Mouse (Mus musculus): Measurements from ENCODE around the gene Acin1. TPM values are rescaled to one million over a fixed set of nuclear protein-coding genes. Genes with fewer than 3 reads are reported as not detected.
A peak's percentile ranks its signal among the peaks of the same experiment; 100 is the strongest.

Gene Acin1
- polyA plus RNA-seq, 1 experiment from 2014 or later = 128 TPM

DNA sequence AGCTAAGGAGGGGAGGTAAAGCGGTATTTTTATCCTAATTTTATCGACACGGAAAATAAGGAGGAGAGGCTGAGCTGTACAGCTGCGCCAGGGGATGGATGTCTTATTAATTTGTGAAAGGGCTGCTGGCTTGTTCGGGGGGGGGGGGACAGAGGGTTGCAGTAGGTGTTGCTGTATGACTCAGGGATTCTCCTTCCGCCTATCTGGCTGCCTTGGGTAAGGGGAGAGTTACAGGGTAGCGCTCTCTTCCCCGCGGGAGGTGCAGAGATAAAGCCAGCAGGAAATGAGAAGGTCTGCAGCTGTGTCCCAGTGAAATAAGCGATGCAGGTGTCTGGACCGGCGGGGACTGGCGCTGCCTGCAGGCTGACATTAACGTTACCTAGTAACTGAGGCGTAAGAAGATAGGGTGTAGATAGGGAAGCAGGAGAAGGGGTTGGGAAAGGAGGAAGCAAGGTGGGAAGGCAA lies 27.9 kb upstream of the Acin1 start:
- 3% methylated on average over 15 of the region's 15 CpGs for WGBS
- Histone ChIP-seq H3K4me1 (peaks cover 11% of the 10 kb centered on the region), H3K27ac (replicated peaks) (no peak overlapping the region), H3K36me3 (no peaks in the 10 kb centered on the region), H3K9me3 (replicated peaks) (no peaks in the 10 kb centered on the region), H3K27me3 (ENCODE audit: low read depth, poor library complexity, severe bottlenecking) (peaks cover 16% of the 10 kb centered on the region), H3K4me3 (peak overlapping the region; percentile 46)
- DNase-seq (ENCODE audit: low spot score) = peak; percentile 19

DNA sequence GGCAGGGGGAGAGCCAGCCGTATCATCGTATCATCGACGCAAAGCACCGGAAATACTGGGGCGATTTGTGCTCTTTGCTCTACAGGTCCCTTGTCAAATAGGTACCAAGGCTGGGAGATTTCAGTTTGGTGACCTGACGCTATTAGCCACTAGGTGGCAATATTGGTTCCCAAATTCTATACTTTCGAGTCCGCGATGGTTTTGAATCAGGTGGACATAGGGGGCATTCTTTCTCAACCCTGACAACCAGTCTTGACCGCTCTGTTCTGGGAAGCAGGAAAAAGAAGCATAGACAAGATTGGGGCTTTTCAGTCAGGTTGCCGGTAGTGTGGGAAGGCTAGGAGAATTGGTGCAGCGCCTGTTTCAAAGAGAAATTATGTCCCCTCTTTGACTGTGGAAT lies 27.4 kb upstream of the Acin1 start:
- peak; percentile 75 for DNase-seq (ENCODE audit: low spot score)
- WGBS = 3% methylated on average over 13 of the region's 13 CpGs

DNA sequence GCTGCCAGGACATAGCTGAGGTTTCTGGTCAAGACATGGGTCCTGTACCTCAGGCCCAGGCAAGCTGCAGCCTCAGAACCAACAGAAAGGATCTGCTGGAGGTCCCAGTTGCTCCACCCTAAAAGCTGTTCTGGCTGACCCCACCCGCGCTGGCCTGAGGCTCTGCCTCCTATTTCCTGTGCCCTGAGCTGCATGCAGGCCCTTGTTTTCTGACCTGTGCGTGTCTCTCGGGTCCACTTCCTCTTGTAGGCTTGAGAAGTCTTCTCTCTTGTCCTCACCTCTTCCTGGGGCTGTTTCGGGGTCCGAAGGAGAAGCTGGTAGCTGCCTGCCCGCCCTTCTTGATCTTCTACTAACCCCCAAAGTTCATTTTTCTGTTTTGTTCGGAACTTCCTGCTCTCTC lies 26.1 kb upstream of the Acin1 start:
- no peak for DNase-seq (ENCODE audit: low spot score)
- no peaks in the 10 kb centered on the region for H3K9me3 ChIP-seq (replicated peaks)
- no peak overlapping the region for H3K4me3 ChIP-seq
- peaks cover 16% of the 10 kb centered on the region for H3K27me3 ChIP-seq (ENCODE audit: low read depth, poor library complexity, severe bottlenecking)
- H3K4me1 ChIP-seq = peaks cover 11% of the 10 kb centered on the region
- no peak overlapping the region for H3K27ac ChIP-seq (replicated peaks)
- 73% methylated on average over 8 of the region's 8 CpGs for WGBS
- no peaks in the 10 kb centered on the region for H3K36me3 ChIP-seq

More for the DNA sequence above, 27.4 kb upstream of the Acin1 start:
- Histone ChIP-seq H3K4me1 (peaks cover 11% of the 10 kb centered on the region), H3K27ac (replicated peaks) (no peak overlapping the region), H3K27me3 (ENCODE audit: low read depth, poor library complexity, severe bottlenecking) (peaks cover 16% of the 10 kb centered on the region), H3K36me3 (no peaks in the 10 kb centered on the region), H3K9me3 (replicated peaks) (no peaks in the 10 kb centered on the region), H3K4me3 (peak overlapping the region; percentile 46)

DNA sequence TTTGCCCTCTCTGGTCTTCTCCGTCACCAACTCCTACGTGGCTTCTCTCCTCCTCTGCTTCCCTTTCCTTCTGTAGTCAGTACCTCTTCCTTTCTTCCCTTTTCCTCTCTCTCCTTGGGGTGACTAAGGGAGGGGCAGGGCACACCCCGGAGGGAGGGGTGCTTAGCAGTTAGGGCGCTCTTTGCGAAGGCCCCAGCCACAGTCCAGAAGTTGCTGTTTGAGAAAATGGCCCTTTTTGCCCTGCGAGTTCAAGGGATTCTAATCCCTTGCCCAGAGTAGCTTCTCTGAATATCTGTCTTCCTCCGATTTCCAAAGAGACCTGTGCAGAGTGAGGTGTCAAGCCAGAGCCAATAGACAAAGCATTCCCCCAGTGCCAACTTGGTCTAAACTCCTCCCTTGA lies 25.3 kb upstream of the Acin1 start, which contains the start of gene Cebpe:
TSS of gene Cebpe (minus strand) at position 101 of the 400 bp plus-strand sequence.
- H3K4me3 ChIP-seq = no peak within 1 kb of the TSS
- H3K9me3 ChIP-seq (replicated peaks) = no peaks in the 10 kb centered on the region
- no peaks in the 10 kb centered on the region for H3K36me3 ChIP-seq
- peaks cover 16% of the 10 kb centered on the region for H3K27me3 ChIP-seq (ENCODE audit: low read depth, poor library complexity, severe bottlenecking)
- 91% methylated on average over 7 of the region's 7 CpGs for WGBS
- no peak for DNase-seq (ENCODE audit: low spot score)
- H3K27ac ChIP-seq (replicated peaks) = no peak within 1 kb of the TSS
- H3K4me1 ChIP-seq = peaks cover 17% of the 10 kb centered on the region

DNA sequence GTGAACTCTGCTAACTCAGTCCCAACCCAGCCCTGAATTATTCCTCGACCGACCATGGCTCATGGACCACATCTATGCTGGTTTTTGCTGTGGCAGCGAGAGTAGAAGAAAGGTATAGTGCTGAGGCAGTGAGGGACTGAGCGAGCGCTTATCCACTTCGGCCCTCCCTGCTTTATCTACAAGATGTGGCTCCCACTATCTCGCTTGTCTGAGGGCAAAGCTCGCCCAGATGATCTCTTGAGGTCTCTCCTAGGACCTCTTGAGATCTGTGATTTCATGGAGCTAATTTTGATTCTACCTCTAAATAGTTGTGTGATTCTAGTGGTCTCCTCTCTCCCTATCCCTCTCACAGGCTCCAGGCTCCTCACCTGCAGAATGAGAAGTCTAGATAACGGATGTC lies 22.3 kb upstream of the Acin1 start:
- WGBS = 89% methylated on average over 9 of the region's 9 CpGs
- Histone ChIP-seq H3K4me3 (no peak overlapping the region), H3K4me1 (peaks cover 18% of the 10 kb centered on the region), H3K9me3 (replicated peaks) (no peaks in the 10 kb centered on the region), H3K27me3 (ENCODE audit: low read depth, poor library complexity, severe bottlenecking) (no peaks in the 10 kb centered on the region), H3K36me3 (no peaks in the 10 kb centered on the region), H3K27ac (replicated peaks) (no peak overlapping the region)
- DNase-seq (ENCODE audit: low spot score) = no peak

- Histone ChIP-seq H3K4me3 (no peak overlapping the region), H3K9me3 (replicated peaks) (no peaks in the 10 kb centered on the region), H3K4me1 (peaks cover 16% of the 10 kb centered on the region), H3K27me3 (ENCODE audit: low read depth, poor library complexity, severe bottlenecking) (peaks cover 10% of the 10 kb centered on the region), H3K36me3 (no peaks in the 10 kb centered on the region), H3K27ac (replicated peaks) (peak overlapping the region; percentile 20; the same call in 1 of the 2 replicates)
- 53% methylated on average over 17 of the region's 17 CpGs for WGBS
- DNase-seq (ENCODE audit: low spot score) = no peak
These were observed 20.0 kb upstream of the Acin1 start for GRCm38 (mm10) chr14:54706589-54707320.

GRCm38 (mm10) chr14:54705844-54706243 lies 19.1 kb upstream of the Acin1 start:
- 54% methylated on average over 5 of the region's 5 CpGs for WGBS
- peaks cover 16% of the 10 kb centered on the region for H3K4me1 ChIP-seq
- H3K9me3 ChIP-seq (replicated peaks) = no peaks in the 10 kb centered on the region
- no peak overlapping the region; the same call in 1 of the 2 replicates for H3K27ac ChIP-seq (replicated peaks)
- DNase-seq (ENCODE audit: low spot score) = no peak
- H3K4me3 ChIP-seq = no peak overlapping the region
- peaks cover 10% of the 10 kb centered on the region for H3K27me3 ChIP-seq (ENCODE audit: low read depth, poor library complexity, severe bottlenecking)
- no peaks in the 10 kb centered on the region for H3K36me3 ChIP-seq

DNA sequence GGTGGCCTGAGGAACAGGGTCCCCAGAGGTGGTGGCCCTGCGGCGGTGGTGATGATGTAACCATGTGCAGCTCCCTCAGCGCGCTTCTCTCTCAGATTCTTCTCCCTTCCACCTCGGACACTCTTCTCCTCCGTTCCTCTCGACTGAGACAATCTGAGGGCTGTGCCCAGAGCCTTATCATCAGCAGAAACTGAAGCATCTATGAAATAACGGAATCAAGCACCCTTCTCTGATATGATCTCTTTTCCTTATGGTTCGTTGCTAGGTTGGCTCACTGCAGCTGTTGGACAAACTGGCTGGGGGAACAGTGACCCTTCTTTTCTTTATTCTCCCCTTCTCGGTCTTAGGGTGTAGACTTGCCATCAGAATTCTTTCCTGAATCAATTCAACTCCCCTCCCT lies 16.5 kb upstream of the Acin1 start:
- Histone ChIP-seq H3K9me3 (replicated peaks) (no peaks in the 10 kb centered on the region), H3K4me3 (no peak overlapping the region), H3K36me3 (no peaks in the 10 kb centered on the region), H3K27me3 (ENCODE audit: low read depth, poor library complexity, severe bottlenecking) (peaks cover 10% of the 10 kb centered on the region), H3K27ac (replicated peaks) (no peak overlapping the region), H3K4me1 (peaks cover 16% of the 10 kb centered on the region)
- WGBS = 74% methylated on average over 10 of the region's 10 CpGs
- DNase-seq (ENCODE audit: low spot score) = no peak

DNA sequence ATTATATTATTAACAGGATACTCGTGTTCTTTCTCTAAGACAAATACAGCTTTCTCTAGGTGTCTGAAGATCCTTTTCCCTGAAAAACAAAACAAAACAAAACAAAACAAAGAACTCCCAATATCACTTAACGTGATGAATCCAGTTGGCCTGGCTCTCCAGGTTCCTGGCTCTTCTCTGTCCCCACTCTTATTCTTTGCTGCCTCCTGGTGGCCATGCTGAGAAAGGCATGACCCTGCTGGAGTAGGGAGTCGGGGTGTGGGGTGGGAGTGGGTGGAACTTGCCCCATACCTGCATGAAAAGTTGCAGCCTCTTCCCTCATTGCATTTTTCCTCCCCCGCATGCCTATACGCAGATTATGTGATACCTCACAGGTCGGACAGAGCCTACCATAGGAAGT lies 14.6 kb upstream of the Acin1 start:
- peak; percentile 76 for DNase-seq (ENCODE audit: low spot score)
- no peak overlapping the region for H3K27ac ChIP-seq (replicated peaks)
- WGBS = 18% methylated on average over 6 of the region's 6 CpGs

GRCm38 (mm10) chr14:54699586-54699985 lies 12.9 kb upstream of the Acin1 start:
- Histone ChIP-seq H3K4me1 (no peaks in the 10 kb centered on the region), H3K27ac (replicated peaks) (no peak overlapping the region), H3K36me3 (no peaks in the 10 kb centered on the region), H3K27me3 (ENCODE audit: low read depth, poor library complexity, severe bottlenecking) (peaks cover 10% of the 10 kb centered on the region), H3K9me3 (replicated peaks) (no peaks in the 10 kb centered on the region), H3K4me3 (no peak overlapping the region)
- 62% methylated on average over 3 of the region's 3 CpGs for WGBS
- no peak for DNase-seq (ENCODE audit: low spot score)

More for the DNA sequence above, 14.6 kb upstream of the Acin1 start:
- no peaks in the 10 kb centered on the region for H3K36me3 ChIP-seq
- no peaks in the 10 kb centered on the region for H3K9me3 ChIP-seq (replicated peaks)
- no peak overlapping the region for H3K4me3 ChIP-seq
- 0 out of 2 replicates have a peak, but pooled peaks cover 3% of the 10 kb centered on the region for H3K4me1 ChIP-seq
- peaks cover 10% of the 10 kb centered on the region for H3K27me3 ChIP-seq (ENCODE audit: low read depth, poor library complexity, severe bottlenecking)

GRCm38 (mm10) chr14:54698733-54699132 lies 12.0 kb upstream of the Acin1 start, which contains the start of gene Gm29776:
Gene Gm29776 (minus strand): TSS chr14:54698833.
- Histone ChIP-seq H3K4me1 (no peaks in the 10 kb centered on the region), H3K27me3 (ENCODE audit: low read depth, poor library complexity, severe bottlenecking) (peaks cover 10% of the 10 kb centered on the region), H3K27ac (replicated peaks) (no peak within 1 kb of the TSS), H3K36me3 (peaks cover 5% of the 10 kb centered on the region), H3K4me3 (no peak within 1 kb of the TSS), H3K9me3 (replicated peaks) (no peaks in the 10 kb centered on the region)
- WGBS = 83% methylated on average over 4 of the region's 4 CpGs
- DNase-seq (ENCODE audit: low spot score) = no peak

- no peaks in the 10 kb centered on the region for H3K9me3 ChIP-seq (replicated peaks)
- H3K4me1 ChIP-seq = no peaks in the 10 kb centered on the region
- no peak overlapping the region for H3K4me3 ChIP-seq
- H3K36me3 ChIP-seq = peaks cover 19% of the 10 kb centered on the region
- H3K27me3 ChIP-seq (ENCODE audit: low read depth, poor library complexity, severe bottlenecking) = no peaks in the 10 kb centered on the region
- H3K27ac ChIP-seq (replicated peaks) = no peak overlapping the region
- DNase-seq (ENCODE audit: low spot score) = no peak
- WGBS = 91% methylated on average over 4 of the region's 4 CpGs
These were observed 10.0 kb upstream of the Acin1 start for GRCm38 (mm10) chr14:54696752-54697151.

DNA sequence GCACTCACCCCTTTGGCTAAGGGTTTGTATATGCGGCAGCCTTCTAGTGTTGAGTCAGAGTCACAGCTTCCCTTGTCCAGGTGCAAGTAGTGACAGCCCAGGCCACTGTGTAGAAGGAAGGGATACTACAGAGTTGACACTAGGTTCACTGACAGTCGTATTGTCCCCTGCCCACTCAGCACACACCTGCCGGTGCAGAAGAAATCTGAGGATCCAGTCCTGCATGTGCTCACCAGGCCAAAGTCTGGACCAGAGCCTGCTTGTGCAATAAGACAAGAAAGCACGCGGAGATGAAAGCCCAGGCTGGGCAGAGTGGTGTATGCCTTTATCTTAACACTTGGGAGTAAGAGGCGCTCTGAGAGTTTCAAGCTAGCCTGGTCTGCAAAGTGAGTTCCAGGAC lies 8.3 kb upstream of the Acin1 start:
- Histone ChIP-seq H3K4me1 (no peaks in the 10 kb centered on the region), H3K27me3 (ENCODE audit: low read depth, poor library complexity, severe bottlenecking) (no peaks in the 10 kb centered on the region), H3K36me3 (peaks cover 33% of the 10 kb centered on the region), H3K4me3 (no peak overlapping the region), H3K27ac (replicated peaks) (no peak overlapping the region), H3K9me3 (replicated peaks) (no peaks in the 10 kb centered on the region)
- WGBS = 80% methylated on average over 6 of the region's 6 CpGs
- DNase-seq (ENCODE audit: low spot score) = no peak
